Mouse (Mus musculus) limb, embryonic 15.5 days (tissue): ENCODE measurements around the gene Ice1. TPM values are rescaled to one million over a fixed set of nuclear protein-coding genes. Genes with fewer than 3 reads are reported as not detected.

ENCODE experiments used
- ATAC-seq: fragments of 200-750 bp; cut with Nextera tagmentation; 2 replicates; pipeline ENCODE4 v1.8.0; 2017; ENCODE audit warnings: low read depth, moderate TSS enrichment; ENCODE audit not compliant: insufficient number of reproducible peaks, low FRiP score, low TSS enrichment
- H3K27ac ChIP-seq: fragments of 300-500 bp; sonication (generic); 2 replicates; pipeline ENCODE4 v1.5.1; 2015; ENCODE audit warnings: moderate library complexity, mild to moderate bottlenecking, inconsistent platforms
- H3K27me3 ChIP-seq: fragments of 300-500 bp; sonication (generic); 2 replicates; pipeline ENCODE4 v1.6.1; 2015; ENCODE audit warnings: inconsistent platforms
- H3K36me3 ChIP-seq: fragments of 300-500 bp; sonication (generic); 2 replicates; pipeline ENCODE4 v1.6.1; 2015; ENCODE audit warnings: inconsistent platforms
- H3K4me1 ChIP-seq: fragments of 300-500 bp; sonication (generic); 2 replicates; pipeline ENCODE4 v1.6.1; 2015; ENCODE audit warnings: inconsistent platforms
- H3K4me2 ChIP-seq: fragments of 300-500 bp; sonication (generic); 2 replicates; pipeline ENCODE4 v1.6.1; 2015; ENCODE audit warnings: mild to moderate bottlenecking, inconsistent platforms
- H3K4me3 ChIP-seq: fragments of 300-500 bp; sonication (generic); 2 replicates; pipeline ENCODE4 v1.5.1; 2015; ENCODE audit warnings: mild to moderate bottlenecking, inconsistent platforms
- H3K9ac ChIP-seq: fragments of 300-500 bp; sonication (generic); 2 replicates; pipeline ENCODE4 v1.6.1; 2015; ENCODE audit warnings: inconsistent platforms
- H3K9me3 ChIP-seq: fragments of 300-500 bp; sonication (generic); 2 replicates; pipeline ENCODE4 v1.6.1; 2016; ENCODE audit warnings: inconsistent platforms
- WGBS: fragments of 180-500 bp; shearing (Covaris S2); methylation state at CpG from one replicate; pipeline ENCODE4 v1.1.7; 2015; 5-methylcytosine and 5-hydroxymethylcytosine counted together
- polyA plus RNA-seq: library from polyadenylated mRNA; unstranded; fragments of >200 nt; fragmentation: Nextera tagmentation; extraction: Ambion mirVana; gene quantifications from 2 replicates; pipeline ENCODE4 v1.2.1, GENCODE M21; 2015

The Ice1 gene
- polyA plus RNA-seq, 1 experiment from 2014 or later, result 16.9 TPM

DNA sequence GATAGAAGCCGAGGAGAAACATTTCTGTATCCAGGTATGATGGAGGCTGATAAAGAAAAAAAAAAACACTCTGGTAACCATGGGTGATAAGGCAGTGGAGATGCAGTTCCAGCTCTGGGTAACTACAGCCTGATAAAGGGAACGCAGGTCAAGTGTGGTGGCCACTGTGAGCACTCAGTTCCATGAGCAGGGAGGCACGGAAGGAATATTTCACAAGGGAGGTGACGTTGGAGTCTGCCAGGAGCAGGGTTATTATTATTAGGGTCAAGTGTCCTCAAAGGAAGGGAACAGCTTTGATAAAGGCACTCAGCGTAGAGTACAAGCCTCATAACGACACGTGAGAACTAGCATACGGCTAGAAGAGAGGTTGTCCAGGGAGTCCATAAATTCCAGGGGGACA is 18.9 kb upstream of the Ice1 start:
- Histone ChIP-seq H3K27me3 (no peaks in the 10 kb centered on the region), H3K4me3 (no peak overlapping the region), H3K4me2 (no peak overlapping the region), H3K27ac (no peak overlapping the region), H3K36me3 (no peaks in the 10 kb centered on the region), H3K9ac (no peak overlapping the region), H3K4me1 (peaks cover 6% of the 10 kb centered on the region), H3K9me3 (no peaks in the 10 kb centered on the region)
- WGBS, result 58% methylated on average over 8 of the region's 8 CpGs
- ATAC-seq, result no peak

DNA sequence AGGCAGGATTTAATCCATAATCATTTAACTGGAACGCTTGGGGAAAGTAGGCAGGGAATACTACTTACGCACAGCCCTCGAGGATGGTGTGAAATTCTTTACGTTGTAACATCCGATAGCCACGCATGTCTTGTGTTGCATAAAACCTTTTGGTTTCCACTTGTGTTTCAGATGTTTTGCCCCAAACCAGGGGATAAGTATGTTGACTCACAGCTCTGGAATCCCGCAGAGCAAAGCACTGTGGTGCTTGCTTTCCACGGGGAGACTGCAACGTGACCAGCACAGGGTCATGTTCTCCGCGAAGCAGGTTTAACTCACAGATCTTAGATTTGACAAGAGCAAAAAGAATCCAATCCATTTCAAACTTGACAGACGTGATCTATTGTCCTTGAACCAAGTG is 18.1 kb upstream of the Ice1 start:
- Histone ChIP-seq H3K36me3 (no peaks in the 10 kb centered on the region), H3K27ac (no peak overlapping the region), H3K27me3 (no peaks in the 10 kb centered on the region), H3K4me3 (no peak overlapping the region), H3K9me3 (no peaks in the 10 kb centered on the region), H3K4me2 (no peak overlapping the region), H3K4me1 (peaks cover 6% of the 10 kb centered on the region), H3K9ac (no peak overlapping the region)
- ATAC-seq, result no peak
- WGBS, result 53% methylated on average over 12 of the region's 12 CpGs

DNA sequence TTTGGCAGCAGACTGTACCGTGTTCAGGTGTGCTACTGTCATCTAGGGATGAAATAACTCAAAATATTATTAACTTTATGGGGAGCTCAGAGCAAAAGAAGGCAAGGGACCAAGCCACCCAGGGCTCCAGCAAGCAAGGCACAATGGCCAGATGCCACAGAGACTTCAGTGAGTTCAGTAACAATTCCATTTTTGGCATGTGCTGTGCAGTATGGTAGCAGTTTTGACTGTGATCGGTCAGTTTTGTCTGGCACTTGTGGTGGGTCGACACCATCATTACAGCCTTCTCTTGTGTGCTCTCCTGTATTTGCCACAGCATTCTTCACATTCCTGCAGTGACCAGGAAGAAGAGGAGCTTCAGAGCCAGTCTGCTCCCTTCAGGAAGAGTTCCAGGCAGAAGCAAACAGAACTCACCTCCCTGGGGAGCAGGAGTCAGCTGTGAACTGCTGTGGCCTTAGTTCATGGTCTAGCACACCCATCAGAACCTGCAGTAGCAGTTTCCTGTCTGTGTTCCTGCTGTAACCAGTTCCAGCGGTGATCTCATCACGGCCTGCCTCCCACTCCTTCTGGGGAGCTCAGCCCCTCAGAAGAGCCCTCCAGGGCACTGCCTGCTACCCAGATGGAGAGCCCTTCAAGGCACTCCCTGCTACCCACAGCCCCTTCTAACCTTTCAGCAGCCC is 16.8 kb upstream of the Ice1 start:
- WGBS, result 36% methylated on average over 5 of the region's 5 CpGs
- H3K9ac ChIP-seq, result no peak overlapping the region
- H3K27ac ChIP-seq, result peak overlapping the region; percentile 54; the same call in 1 of the 2 replicates
- ATAC-seq, result 0 out of 2 replicates have a peak, but pooled peaks have one; percentile 30
- H3K9me3 ChIP-seq, result no peaks in the 10 kb centered on the region
- no peaks in the 10 kb centered on the region for H3K36me3 ChIP-seq
- no peak overlapping the region for H3K4me2 ChIP-seq
- H3K27me3 ChIP-seq, result no peaks in the 10 kb centered on the region
- peaks cover 6% of the 10 kb centered on the region for H3K4me1 ChIP-seq
- H3K4me3 ChIP-seq, result no peak overlapping the region

DNA sequence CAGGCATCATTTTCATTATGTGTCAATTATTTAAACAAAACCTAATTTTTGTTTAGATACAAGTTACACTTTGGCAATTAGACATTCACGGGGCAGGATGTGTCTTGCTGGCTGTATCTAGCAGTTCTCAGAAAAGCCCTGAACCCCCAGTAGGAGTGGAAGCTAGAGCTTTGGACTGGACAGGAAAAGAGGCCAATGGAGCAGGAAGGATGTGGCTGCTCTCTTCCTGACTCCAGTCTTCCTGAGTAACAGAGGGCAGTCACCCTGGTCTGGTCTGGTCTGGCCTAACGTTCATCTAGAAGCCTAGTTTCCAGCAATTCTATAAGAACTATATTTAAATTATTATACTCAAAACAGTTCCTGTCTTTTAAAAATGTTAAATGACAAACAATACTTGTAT is 16.0 kb upstream of the Ice1 start:
- Histone ChIP-seq H3K9ac (no peak overlapping the region), H3K27me3 (no peaks in the 10 kb centered on the region), H3K36me3 (no peaks in the 10 kb centered on the region), H3K4me2 (no peak overlapping the region), H3K4me3 (no peak overlapping the region), H3K4me1 (peaks cover 6% of the 10 kb centered on the region), H3K27ac (no peak overlapping the region), H3K9me3 (no peaks in the 10 kb centered on the region)
- no peak for ATAC-seq
- 81% methylated on average over 2 of the region's 2 CpGs for WGBS

DNA sequence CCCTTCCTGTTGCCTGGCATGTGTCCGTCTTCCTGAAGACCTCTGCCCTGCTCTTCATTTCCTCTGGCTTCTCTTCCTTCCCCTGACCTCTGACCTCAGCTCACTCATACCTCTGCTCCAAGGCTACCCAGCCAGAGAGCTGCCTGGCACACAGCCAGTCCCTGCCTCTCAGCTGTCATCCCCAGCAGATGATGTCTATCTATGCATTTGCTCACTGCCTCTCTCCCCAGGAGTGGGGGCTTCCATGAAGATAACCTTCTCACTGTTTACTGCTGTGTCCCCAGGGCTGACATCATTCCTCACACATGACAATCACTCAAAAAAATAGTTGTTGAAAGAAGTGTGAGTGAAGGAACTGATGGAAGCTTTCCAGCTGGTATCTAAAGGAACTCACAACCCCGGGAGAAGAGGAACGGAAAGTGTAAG is 12.6 kb upstream of the Ice1 start:
- Histone ChIP-seq H3K27me3 (no peaks in the 10 kb centered on the region), H3K4me3 (no peak overlapping the region), H3K4me2 (no peak overlapping the region), H3K4me1 (peaks cover 6% of the 10 kb centered on the region), H3K27ac (no peak overlapping the region), H3K9me3 (no peaks in the 10 kb centered on the region), H3K9ac (no peak overlapping the region), H3K36me3 (no peaks in the 10 kb centered on the region)
- peak; percentile 45; the same call in 1 of the 2 replicates for ATAC-seq
- WGBS, result 60% methylated on average over 3 of the region's 3 CpGs

DNA sequence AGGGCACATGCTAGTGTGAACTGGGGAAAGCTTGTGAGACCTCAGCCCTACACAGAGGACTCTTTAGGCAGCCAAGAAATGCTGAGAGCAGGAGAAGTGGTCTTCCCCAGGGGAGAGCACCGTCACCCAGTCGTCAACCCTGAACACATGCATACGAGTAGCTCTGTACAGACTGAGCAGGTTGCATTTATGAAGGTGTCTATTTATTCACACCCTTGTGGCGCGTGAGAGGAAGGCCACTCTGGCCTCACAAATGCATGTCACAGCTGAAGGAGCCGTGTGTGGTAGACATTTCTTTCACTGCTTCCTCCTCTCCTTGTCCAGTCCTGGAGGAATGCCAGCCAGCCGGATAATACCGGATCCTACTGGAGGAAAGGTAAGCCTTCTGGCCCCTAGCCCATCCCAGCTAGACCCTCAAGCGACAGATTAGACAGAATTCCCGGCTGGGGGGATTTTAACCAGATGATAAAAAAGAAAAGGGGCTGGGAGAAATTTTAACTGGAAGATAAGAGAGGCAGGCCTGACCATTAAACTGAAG is 8.6 kb upstream of the Ice1 start:
- Histone ChIP-seq H3K9me3 (no peaks in the 10 kb centered on the region), H3K4me2 (no peak overlapping the region), H3K4me3 (no peak overlapping the region), H3K27me3 (no peaks in the 10 kb centered on the region), H3K27ac (no peak overlapping the region), H3K9ac (no peak overlapping the region), H3K4me1 (no peaks in the 10 kb centered on the region), H3K36me3 (no peaks in the 10 kb centered on the region)
- WGBS, result 64% methylated on average over 10 of the region's 10 CpGs
- ATAC-seq, result no peak

DNA sequence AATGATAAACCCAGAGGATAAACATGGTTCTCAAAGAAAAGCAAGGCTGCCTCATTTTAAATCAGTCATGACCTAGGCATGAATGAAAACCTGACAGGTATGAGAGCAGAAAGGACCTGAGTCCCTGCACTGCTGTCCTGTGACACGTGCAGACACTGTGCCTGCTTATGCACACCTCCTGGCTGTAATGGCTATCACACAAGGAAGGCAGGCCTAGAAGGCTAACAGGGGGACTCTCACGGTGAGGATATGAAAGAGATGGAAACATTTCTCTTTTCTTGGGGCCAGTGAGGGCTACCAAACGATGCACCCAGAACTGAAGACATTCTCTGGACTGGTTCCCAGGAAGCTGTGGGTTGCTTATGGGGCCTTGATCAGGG is 6.6 kb upstream of the Ice1 start:
- no peak for ATAC-seq
- H3K4me3 ChIP-seq, result no peak overlapping the region
- no peak overlapping the region for H3K27ac ChIP-seq
- H3K4me2 ChIP-seq, result no peak overlapping the region
- H3K9me3 ChIP-seq, result no peaks in the 10 kb centered on the region
- H3K4me1 ChIP-seq, result no peaks in the 10 kb centered on the region
- H3K27me3 ChIP-seq, result no peaks in the 10 kb centered on the region
- no peaks in the 10 kb centered on the region for H3K36me3 ChIP-seq
- no peak overlapping the region for H3K9ac ChIP-seq
- 48% methylated on average over 3 of the region's 3 CpGs for WGBS

DNA sequence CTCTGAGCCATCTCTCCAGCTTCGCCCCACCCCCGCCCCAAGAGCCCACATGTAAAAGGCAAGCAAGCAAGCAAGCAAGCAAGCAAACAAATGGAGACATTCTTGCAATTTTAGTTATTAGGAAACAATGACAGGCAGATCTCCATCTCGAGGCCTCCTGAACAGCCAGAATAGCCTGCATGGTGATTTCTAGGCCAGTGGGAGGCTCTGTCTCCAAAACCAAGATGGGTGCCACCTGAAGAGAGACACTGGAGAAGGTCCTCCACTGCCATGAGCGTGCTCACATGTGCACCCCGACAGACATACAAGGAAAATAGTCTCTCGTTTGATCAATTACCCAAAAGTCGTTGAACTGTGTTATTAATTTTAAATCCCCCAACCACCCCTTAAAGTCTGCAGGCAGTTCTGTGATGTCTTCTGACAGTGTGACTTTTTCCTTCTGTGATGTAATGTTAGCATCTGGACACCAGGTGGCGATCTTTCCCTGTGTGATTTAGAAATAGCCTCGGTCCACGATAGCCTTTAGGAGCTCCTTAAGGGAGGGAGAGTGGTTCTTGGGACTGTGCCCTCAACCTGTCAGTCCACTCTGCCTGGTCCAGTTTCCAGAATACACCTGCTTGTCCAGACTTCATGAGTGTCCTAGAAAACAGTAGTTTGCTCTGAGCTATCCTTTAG is 6.1 kb upstream of the Ice1 start:
- Histone ChIP-seq H3K27me3 (no peaks in the 10 kb centered on the region), H3K9me3 (no peaks in the 10 kb centered on the region), H3K36me3 (no peaks in the 10 kb centered on the region), H3K4me3 (no peak overlapping the region), H3K4me1 (0 out of 2 replicates have a peak, but pooled peaks cover 1% of the 10 kb centered on the region), H3K27ac (no peak overlapping the region), H3K9ac (no peak overlapping the region), H3K4me2 (no peak overlapping the region)
- WGBS, result 21% methylated on average over 10 of the region's 10 CpGs
- ATAC-seq, result no peak

DNA sequence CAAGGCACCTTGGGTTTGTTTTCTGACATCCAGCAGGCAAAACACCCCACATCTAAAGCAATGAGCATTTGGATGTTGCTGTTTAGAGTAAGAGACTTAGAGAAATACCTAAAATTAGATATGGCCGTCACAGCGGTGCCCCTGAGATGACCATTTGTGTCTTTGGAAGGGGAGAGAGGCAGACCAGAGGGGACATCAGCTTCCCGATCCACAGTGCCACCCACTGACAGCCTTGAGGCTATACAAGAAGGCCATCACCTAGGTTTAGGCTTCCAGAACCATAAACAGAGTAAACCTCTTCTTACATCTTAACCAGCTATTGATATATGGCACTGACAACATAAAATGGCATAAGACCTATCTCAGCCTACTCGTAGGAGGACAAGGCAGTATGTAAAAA is 4.5 kb upstream of the Ice1 start:
- no peak for ATAC-seq
- Histone ChIP-seq H3K36me3 (no peaks in the 10 kb centered on the region), H3K4me2 (no peak overlapping the region), H3K9me3 (no peaks in the 10 kb centered on the region), H3K9ac (no peak overlapping the region), H3K27ac (no peak overlapping the region), H3K4me1 (0 out of 2 replicates have a peak, but pooled peaks cover 5% of the 10 kb centered on the region), H3K4me3 (no peak overlapping the region), H3K27me3 (no peaks in the 10 kb centered on the region)
- WGBS, result 68% methylated on average over 4 of the region's 4 CpGs

DNA sequence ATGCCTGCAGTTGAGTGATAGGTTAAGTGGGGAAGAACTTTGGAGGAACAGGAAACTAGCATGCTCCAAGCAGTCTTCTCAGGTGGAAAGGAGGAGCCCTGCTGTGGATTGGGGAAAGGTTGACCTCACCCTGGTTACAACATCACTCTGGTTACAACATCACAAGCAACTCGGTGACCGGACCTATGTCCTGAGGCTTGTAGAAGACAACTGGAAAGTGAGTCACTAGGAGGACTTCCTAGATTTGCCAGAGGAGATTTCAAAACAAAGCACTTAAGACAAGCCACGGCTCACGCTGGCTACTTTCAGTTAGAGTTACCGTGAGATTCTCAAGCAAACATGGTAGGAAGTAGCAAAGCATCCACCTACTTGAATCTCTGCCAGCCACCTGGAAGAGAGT is 3.9 kb upstream of the Ice1 start:
- no peaks in the 10 kb centered on the region for H3K27me3 ChIP-seq
- no peaks in the 10 kb centered on the region for H3K9me3 ChIP-seq
- no peak overlapping the region for H3K4me3 ChIP-seq
- 73% methylated on average over 5 of the region's 5 CpGs for WGBS
- H3K4me1 ChIP-seq, result peaks cover 10% of the 10 kb centered on the region
- no peaks in the 10 kb centered on the region for H3K36me3 ChIP-seq
- H3K27ac ChIP-seq, result no peak overlapping the region
- ATAC-seq, result no peak
- H3K4me2 ChIP-seq, result no peak overlapping the region
- H3K9ac ChIP-seq, result no peak overlapping the region

DNA sequence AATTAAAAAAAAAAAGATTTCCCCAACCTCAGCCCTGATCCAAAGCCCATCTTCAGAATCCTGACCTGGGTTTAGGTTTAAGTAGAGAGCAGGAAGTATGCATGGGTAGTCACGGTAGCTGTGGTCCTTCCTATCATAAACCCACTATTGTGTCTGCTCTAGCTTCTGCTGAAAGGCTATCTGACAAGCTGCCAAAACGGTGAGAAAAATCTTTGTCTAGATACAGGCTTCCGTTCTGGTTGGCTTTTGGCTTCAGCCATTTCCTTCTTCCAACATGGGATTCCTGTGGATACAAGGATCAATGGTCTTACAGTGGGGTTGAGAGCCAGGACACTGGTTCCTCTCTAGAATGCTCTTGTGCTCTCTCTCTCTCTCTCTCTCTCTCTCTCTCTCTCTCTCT is 2.2 kb upstream of the Ice1 start:
- WGBS, result 75% methylated on average over 3 of the region's 3 CpGs
- no peak for ATAC-seq

DNA sequence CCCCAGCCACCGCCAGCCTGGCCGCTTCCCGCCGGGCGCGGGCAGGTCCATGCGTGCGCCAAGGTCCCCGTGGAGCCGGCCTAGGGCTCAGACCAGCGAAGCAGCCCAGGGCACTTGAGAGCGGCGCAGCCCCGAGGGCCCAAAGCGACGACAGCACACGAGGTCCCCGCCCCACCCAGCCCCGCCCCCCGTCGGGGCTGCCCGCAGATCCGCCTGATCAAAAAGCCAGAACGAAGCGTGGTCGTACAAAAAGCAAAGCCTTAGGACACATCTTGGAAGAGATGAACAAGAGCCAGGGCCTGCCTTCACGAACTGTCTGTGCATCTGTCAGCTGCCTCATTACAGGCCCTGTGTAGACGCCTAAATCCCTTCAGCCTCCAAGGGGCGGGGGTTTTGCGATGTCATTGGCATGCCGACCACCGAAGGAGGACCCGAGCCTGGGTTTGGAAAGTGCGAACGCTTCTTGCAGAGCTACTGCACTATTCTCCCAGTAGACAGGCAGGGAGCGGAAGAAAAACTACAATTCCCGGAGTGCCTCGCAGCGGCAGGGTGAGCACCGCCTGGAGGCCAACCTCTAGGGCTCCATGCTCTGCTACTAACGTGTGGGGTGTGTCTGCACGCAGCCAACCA is 343 bp upstream of the Ice1 start:
- peak overlapping the region; percentile 94 for H3K4me3 ChIP-seq
- peak; percentile 92 for ATAC-seq
- H3K9me3 ChIP-seq, result no peaks in the 10 kb centered on the region
- peak overlapping the region; percentile 62 for H3K4me2 ChIP-seq
- under 1% methylated on average over 36 of the region's 42 CpGs for WGBS
- H3K9ac ChIP-seq, result peak overlapping the region; percentile 83
- H3K27me3 ChIP-seq, result no peaks in the 10 kb centered on the region
- no peaks in the 10 kb centered on the region for H3K36me3 ChIP-seq
- H3K27ac ChIP-seq, result peak overlapping the region; percentile 92
- peaks cover 21% of the 10 kb centered on the region for H3K4me1 ChIP-seq

More for the DNA sequence above, 2.2 kb upstream of the Ice1 start:
- Histone ChIP-seq H3K36me3 (no peaks in the 10 kb centered on the region), H3K9me3 (no peaks in the 10 kb centered on the region), H3K4me1 (peaks cover 21% of the 10 kb centered on the region), H3K27ac (no peak overlapping the region), H3K4me2 (no peak overlapping the region), H3K4me3 (no peak overlapping the region), H3K27me3 (no peaks in the 10 kb centered on the region), H3K9ac (no peak overlapping the region)
